Mouse (Mus musculus): ENCODE results near the gene Popdc2. TPM values are rescaled to one million over a fixed set of nuclear protein-coding genes. Genes with fewer than 3 reads are reported as not detected.

Popdc2 gene
- polyA plus RNA-seq, 1 experiment = 18.7 TPM

- 97% methylated on average over 2 of the region's 2 CpGs for WGBS
- DNase-seq (ENCODE audit: low read depth, low spot score) = no peak
Measured at GRCm38 (mm10) chr16:38353642-38354041, 8.4 kb upstream of the Popdc2 start.

GRCm38 (mm10) chr16:38354185-38354913 lies 7.7 kb upstream of the Popdc2 start:
- WGBS = 78% methylated on average over 5 of the region's 5 CpGs

GRCm38 (mm10) chr16:38358256-38358812 lies 3.7 kb upstream of the Popdc2 start:
- WGBS = 91% methylated on average over 6 of the region's 6 CpGs
- no peak for DNase-seq (ENCODE audit: low read depth, low spot score)

More at GRCm38 (mm10) chr16:38354185-38354913, 7.7 kb upstream of the Popdc2 start:
- DNase-seq (ENCODE audit: low read depth, low spot score) = no peak

GRCm38 (mm10) chr16:38359241-38359640 lies 2.8 kb upstream of the Popdc2 start:
- WGBS = 77% methylated on average over 2 of the region's 2 CpGs
- no peak for DNase-seq (ENCODE audit: low read depth, low spot score)

GRCm38 (mm10) chr16:38359857-38360256 lies 2.2 kb upstream of the Popdc2 start:
- WGBS = 64% methylated on average over 3 of the region's 3 CpGs
- DNase-seq (ENCODE audit: low read depth, low spot score) = no peak

- WGBS = 38% methylated on average over 2 of the region's 2 CpGs
- DNase-seq (ENCODE audit: low read depth, low spot score) = no peak
Measured at GRCm38 (mm10) chr16:38360317-38360716, 1.7 kb upstream of the Popdc2 start.

GRCm38 (mm10) chr16:38362493-38363255 lies 665 bp downstream of the Popdc2 start:
- WGBS = 75% methylated on average over 20 of the region's 20 CpGs
- DNase-seq (ENCODE audit: low read depth, low spot score) = no peak

GRCm38 (mm10) chr16:38363256-38363595 lies 1.2 kb downstream of the Popdc2 start:
- WGBS = 61% methylated on average over 3 of the region's 3 CpGs
- no peak for DNase-seq (ENCODE audit: low read depth, low spot score)

- DNase-seq (ENCODE audit: low read depth, low spot score) = no peak
- WGBS = 75% methylated on average over 7 of the region's 7 CpGs
Measured at GRCm38 (mm10) chr16:38363657-38364056, 1.6 kb downstream of the Popdc2 start.

- 85% methylated on average over 10 of the region's 10 CpGs for WGBS
- no peak for DNase-seq (ENCODE audit: low read depth, low spot score)
Measured at GRCm38 (mm10) chr16:38365390-38365789, 3.4 kb downstream of the Popdc2 start.

GRCm38 (mm10) chr16:38366231-38366630 lies 4.2 kb downstream of the Popdc2 start:
- 81% methylated on average over 4 of the region's 4 CpGs for WGBS
- DNase-seq (ENCODE audit: low read depth, low spot score) = no peak

GRCm38 (mm10) chr16:38368336-38368735 lies 6.3 kb downstream of the Popdc2 start:
- WGBS = 48% methylated on average over 10 of the region's 10 CpGs

GRCm38 (mm10) chr16:38369000-38369399 lies 7.0 kb downstream of the Popdc2 start:
- no peak for DNase-seq (ENCODE audit: low read depth, low spot score)
- 77% methylated on average over 7 of the region's 7 CpGs for WGBS

More at GRCm38 (mm10) chr16:38368336-38368735, 6.3 kb downstream of the Popdc2 start:
- no peak for DNase-seq (ENCODE audit: low read depth, low spot score)

- no peak for DNase-seq (ENCODE audit: low read depth, low spot score)
- 86% methylated on average over 8 of the region's 8 CpGs for WGBS
Measured at GRCm38 (mm10) chr16:38369431-38369830, 7.4 kb downstream of the Popdc2 start.

GRCm38 (mm10) chr16:38369992-38370484 lies 8.0 kb downstream of the Popdc2 start:
- 83% methylated on average over 4 of the region's 4 CpGs for WGBS
- DNase-seq (ENCODE audit: low read depth, low spot score) = no peak

- DNase-seq (ENCODE audit: low read depth, low spot score) = no peak
- 63% methylated on average over 8 of the region's 8 CpGs for WGBS
Measured at GRCm38 (mm10) chr16:38370633-38371374, 8.8 kb downstream of the Popdc2 start.

GRCm38 (mm10) chr16:38371705-38372296 lies 9.8 kb downstream of the Popdc2 start:
- WGBS = 86% methylated on average over 15 of the region's 15 CpGs
- DNase-seq (ENCODE audit: low read depth, low spot score) = no peak

- WGBS = 91% methylated on average over 4 of the region's 4 CpGs
- no peak for DNase-seq (ENCODE audit: low read depth, low spot score)
Measured at GRCm38 (mm10) chr16:38372876-38373275, 10.9 kb downstream of the Popdc2 start.

- 81% methylated on average over 10 of the region's 10 CpGs for WGBS
- no peak for DNase-seq (ENCODE audit: low read depth, low spot score)
Measured at GRCm38 (mm10) chr16:38373439-38373838, 11.4 kb downstream of the Popdc2 start.
